ENCODE assay signal across 20 mouse cellular contexts in the genomic region with DNA sequence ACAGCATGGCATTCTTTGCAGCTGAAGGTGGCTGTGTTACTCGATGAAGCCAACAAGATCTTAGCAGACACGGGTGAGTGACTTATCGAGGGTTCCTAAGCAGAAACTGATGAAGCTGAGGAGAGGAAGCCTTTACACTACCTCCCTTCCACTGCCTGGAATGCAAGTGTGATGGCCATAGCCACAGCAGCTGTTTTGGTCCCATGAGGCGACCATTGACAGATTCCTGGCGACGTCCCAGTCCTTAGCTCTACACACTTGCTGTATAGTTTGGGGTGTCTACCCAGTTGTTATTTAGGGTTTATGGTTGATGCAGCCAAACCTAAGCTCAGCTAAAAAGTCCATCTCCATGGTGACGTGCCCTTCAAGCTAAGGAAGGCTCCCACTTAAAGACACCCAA. TPM values are rescaled to one million over a fixed set of nuclear protein-coding genes. Genes with fewer than 3 reads are reported as not detected.
DNase-seq lines count a peak whose midpoint lies in the region; TF ChIP-seq lines count a peak whose summit lies in the region.
"Had no signal": no experiment of that assay in that cellular context is flagged by ENCODE, and none has a peak within 500 bp of the region (broad histone marks: within the 10 kb centered on the region; RNA-seq: fewer than 3 reads in every experiment).

No protein-coding gene starts in this region.

- H3K79me3 ChIP-seq in C2C12 (ENCODE audit: low read depth), result no peaks in the 10 kb centered on the region

- H3K4me2 ChIP-seq in myocyte (ENCODE audit: low read depth), result peak overlapping the region; percentile 28
- H3K4me2 ChIP-seq: embryonic facial prominence, embryonic 12.5 days; forebrain, embryonic 13.5 days; forebrain, embryonic 15.5 days had no signal

- peak; percentile 62 for DNase-seq in 3T3-L1 (ENCODE audit: low read depth, low spot score)
- no peak for DNase-seq in frontal cortex, postnatal 25 days (ENCODE audit: low spot score in 2 of 2)
- no peak for DNase-seq in adrenal gland, postnatal 4 days (ENCODE audit: low spot score in 2 of 2)
- DNase-seq: adrenal gland, adult 8-10 months; adrenal gland, postnatal 14 days; B cell, adult 2 months; cerebellum, adult 11-12 months; cerebellum, adult 2 months; cerebellum, adult 9-10 months; cerebellum, postnatal 10 days; cerebellum, postnatal 25 days; forebrain, postnatal 0 days had no signal

- H3K27me3 ChIP-seq in C2C12 (ENCODE audit: control insufficient read depth, insufficient read depth, insufficient read length) (no peaks in the 10 kb centered on the region), myocyte (ENCODE audit: control insufficient read depth, insufficient read depth, insufficient read length) (no peaks in the 10 kb centered on the region)
- H3K27me3 ChIP-seq: forebrain, embryonic 15.5 days; Patski had no signal

- H3K79me2 ChIP-seq in C2C12 (ENCODE audit: control insufficient read depth, insufficient read depth), result no peaks in the 10 kb centered on the region
- no peaks in the 10 kb centered on the region for H3K79me2 ChIP-seq in myocyte (ENCODE audit: control insufficient read depth, insufficient read depth)

- H3K4me3 ChIP-seq in C2C12 (ENCODE audit: insufficient read depth, poor library complexity, severe bottlenecking), result no peak overlapping the region
- H3K4me3 ChIP-seq in myocyte, result no peak overlapping the region
- H3K4me3 ChIP-seq: embryonic facial prominence, embryonic 10.5 days; embryonic facial prominence, embryonic 12.5 days; forebrain, embryonic 13.5 days; forebrain, embryonic 15.5 days had no signal

- no peaks in the 10 kb centered on the region for H3K36me3 ChIP-seq in C2C12 (ENCODE audit: control insufficient read depth, insufficient read depth)
- H3K36me3 ChIP-seq in myocyte (ENCODE audit: control insufficient read depth, insufficient read depth), result no peaks in the 10 kb centered on the region
- H3K36me3 ChIP-seq: embryonic facial prominence, embryonic 10.5 days; embryonic facial prominence, embryonic 12.5 days; forebrain, embryonic 15.5 days had no signal

- TF ChIP-seq CTCF in C2C12 (IDR thresholded peaks at IDR 0.05; ENCODE audit: control insufficient read depth, insufficient read depth, insufficient read length), result no peak

- H3ac ChIP-seq in C2C12 (ENCODE audit: control insufficient read depth, insufficient read length, low read depth), result no peak overlapping the region
- no peak overlapping the region for H3ac ChIP-seq in myocyte (ENCODE audit: control insufficient read depth, insufficient read length)

- TF ChIP-seq POLR2A in myocyte (IDR thresholded peaks at IDR 0.05; ENCODE audit: insufficient read length, low read depth), result no peak

TF ChIP-seq in C2C12, 6 proteins besides CTCF, POLR2A, EP300 and RAD21:
- TF ChIP-seq MYOG (IDR thresholded peaks at IDR 0.05; ENCODE audit: control insufficient read depth, extremely low read depth, insufficient read length), result no peak
- no peak for TF ChIP-seq USF1 (IDR thresholded peaks at IDR 0.05; ENCODE audit: low read depth)
- TF ChIP-seq MAX (IDR thresholded peaks at IDR 0.05), result no peak
- peak; percentile 94 for TF ChIP-seq MYOD1 (IDR thresholded peaks at IDR 0.05; ENCODE audit: control insufficient read depth, insufficient read length, low read depth)
- no peak for TF ChIP-seq CEBPB (IDR thresholded peaks at IDR 0.05; ENCODE audit: low read depth)
TF ChIP-seq in C2C12: peak in this region for 1.

TF ChIP-seq in myocyte, 11 proteins besides CTCF, POLR2A, EP300 and RAD21:
- TF ChIP-seq CEBPB (IDR thresholded peaks at IDR 0.05; ENCODE audit: insufficient read depth, poor library complexity, severe bottlenecking) (no peak), TCF12 (IDR thresholded peaks at IDR 0.05; ENCODE audit: insufficient read depth, poor library complexity, severe bottlenecking) (peak; percentile 64), POLR2AphosphoS2 (IDR thresholded peaks at IDR 0.05; ENCODE audit: insufficient read length, low read depth) (no peak), MYOG (IDR thresholded peaks at IDR 0.05; ENCODE audit: control insufficient read depth in 1 of 3, insufficient read depth in 1 of 3, insufficient read length in 2 of 3, low read depth in 2 of 3) (peak in 2 of 3 experiments; percentile 56 to 85), MYOD1 (IDR thresholded peaks at IDR 0.05; ENCODE audit: control insufficient read depth in 1 of 3, insufficient read length in 2 of 3, low read depth in 2 of 3) (peak in 2 of 3 experiments; percentile 97), USF1 (IDR thresholded peaks at IDR 0.05; ENCODE audit: low read depth) (no peak), TCF3 (IDR thresholded peaks at IDR 0.05; ENCODE audit: insufficient read length, low read depth) (peak; percentile 16), REST (IDR thresholded peaks at IDR 0.05; ENCODE audit: insufficient read depth, insufficient read length) (no peak)

RNA-seq across cellular contexts. Expression of gene Nfatc2, which starts 50.2 kb away (rescaled TPM):
- polyA plus RNA-seq in C2C12 (2012; fragmentation: generic; extraction: Trizol) (0.07 TPM), myocyte (2012; fragmentation: generic; extraction: Trizol) (0.55 TPM)
- total RNA-seq in adrenal gland, postnatal 4 days (2021), result 1 to 10 TPM; 4.4 to 5.0 TPM
- total RNA-seq: MEL had no signal
